Mouse (Mus musculus) liver, embryonic 14.5 days (tissue): ENCODE data around the gene Lrrc1. TPM values are rescaled to one million over a fixed set of nuclear protein-coding genes. Genes with fewer than 3 reads are reported as not detected.

ENCODE experiments used
- ATAC-seq: fragments of 200-750 bp; cut with Nextera tagmentation; 2 replicates; pipeline ENCODE4 v1.8.0; 2017; ENCODE audit warnings: moderate number of reproducible peaks, mild to moderate bottlenecking, moderate library complexity; ENCODE audit not compliant: insufficient read depth
- DNase-seq, 3 experiments: peaks; one replicate each; pipeline ENCODE4 v3.0.0-alpha.2; 2012 to 2013; ENCODE audit warnings: low read depth in 3 of 3, low spot score in 3 of 3
- H3K27ac ChIP-seq: fragments of 300-500 bp; sonication (generic); 2 replicates; pipeline ENCODE4 v1.5.1; 2014; ENCODE audit warnings: moderate library complexity, mild to moderate bottlenecking, control low read depth, inconsistent platforms
- H3K27me3 ChIP-seq: fragments of 300-500 bp; sonication (generic); 2 replicates; pipeline ENCODE4 v1.6.1; 2014; ENCODE audit warnings: mild to moderate bottlenecking, low read length, moderate library complexity; ENCODE audit not compliant: control insufficient read depth, insufficient read depth
- H3K36me3 ChIP-seq: fragments of 300-500 bp; sonication (generic); replicated peaks from 2 replicates; pipeline ENCODE4 v1.6.1; 2014; ENCODE audit warnings: low read depth; ENCODE audit not compliant: control insufficient read depth, insufficient read depth
- H3K4me1 ChIP-seq, 2 experiments: fragments of 200-500 bp in 1 of 2; fragments of 300-500 bp in 1 of 2; sonication (generic) in 1 of 2; replicated peaks; 2 replicates each; pipeline ENCODE4 v1.6.1; 2012 to 2014; ENCODE audit warnings: antibody characterized with exemption in 1 of 2, inconsistent platforms in 1 of 2, low read length in 1 of 2; ENCODE audit not compliant: control insufficient read depth in 2 of 2, insufficient read depth in 2 of 2
- H3K4me2 ChIP-seq: fragments of 300-500 bp; sonication (generic); 2 replicates; pipeline ENCODE4 v1.6.1; 2014; ENCODE audit warnings: low read depth, mild to moderate bottlenecking, control low read depth, moderate library complexity
- H3K4me3 ChIP-seq, 2 experiments: fragments of 200-500 bp in 1 of 2; fragments of 300-500 bp in 1 of 2; sonication (generic) in 1 of 2; 2 replicates each; pipeline ENCODE4 v1.5.1; 2012 to 2014; ENCODE audit warnings: low read depth in 2 of 2, low read length in 2 of 2, mild to moderate bottlenecking in 2 of 2, control low read depth in 1 of 2, inconsistent platforms in 1 of 2, moderate library complexity in 1 of 2; ENCODE audit not compliant: insufficient read depth in 1 of 2
- H3K9ac ChIP-seq: fragments of 300-500 bp; sonication (generic); replicated peaks from 2 replicates; pipeline ENCODE4 v1.6.1; 2014; ENCODE audit warnings: mild to moderate bottlenecking, control low read depth, moderate library complexity
- H3K9me3 ChIP-seq: fragments of 300-500 bp; sonication (generic); 2 replicates; pipeline ENCODE4 v1.6.1; 2016; ENCODE audit warnings: low read length, mixed read lengths; ENCODE audit not compliant: control insufficient read depth
- CTCF ChIP-seq: IDR thresholded peaks from 2 replicates; pipeline ENCODE4 v1.5.1; 2016; ENCODE audit warnings: antibody characterized with exemption, low read depth, control low read depth
- EP300 ChIP-seq: IDR thresholded peaks from 2 replicates; pipeline ENCODE4 v1.6.1; 2016; ENCODE audit warnings: antibody characterized with exemption, low read depth
- WGBS: fragments of 180-500 bp; shearing (Covaris S2); extraction: QIAGEN DNeasy Blood & Tissue Kit; methylation state at CpG from one replicate; pipeline ENCODE4 v1.1.7; 2014; ENCODE audit not compliant: insufficient replicate concordance; 5-methylcytosine and 5-hydroxymethylcytosine counted together
- polyA plus RNA-seq, 2 experiments: library from polyadenylated mRNA; depleted of rRNA in 1 of 2; stranded (reverse) in 1 of 2; unstranded in 1 of 2; fragments of >200 nt; fragmentation: Nextera tagmentation in 1 of 2; extraction: Ambion mirVana in 1 of 2; gene quantifications; 2 replicates each; pipeline versions ENCODE4 v1.2.1 to v1.2.3; 2012 to 2014

Gene Lrrc1
- polyA plus RNA-seq, 2 experiments, result 3.1 to 3.2 TPM

DNA sequence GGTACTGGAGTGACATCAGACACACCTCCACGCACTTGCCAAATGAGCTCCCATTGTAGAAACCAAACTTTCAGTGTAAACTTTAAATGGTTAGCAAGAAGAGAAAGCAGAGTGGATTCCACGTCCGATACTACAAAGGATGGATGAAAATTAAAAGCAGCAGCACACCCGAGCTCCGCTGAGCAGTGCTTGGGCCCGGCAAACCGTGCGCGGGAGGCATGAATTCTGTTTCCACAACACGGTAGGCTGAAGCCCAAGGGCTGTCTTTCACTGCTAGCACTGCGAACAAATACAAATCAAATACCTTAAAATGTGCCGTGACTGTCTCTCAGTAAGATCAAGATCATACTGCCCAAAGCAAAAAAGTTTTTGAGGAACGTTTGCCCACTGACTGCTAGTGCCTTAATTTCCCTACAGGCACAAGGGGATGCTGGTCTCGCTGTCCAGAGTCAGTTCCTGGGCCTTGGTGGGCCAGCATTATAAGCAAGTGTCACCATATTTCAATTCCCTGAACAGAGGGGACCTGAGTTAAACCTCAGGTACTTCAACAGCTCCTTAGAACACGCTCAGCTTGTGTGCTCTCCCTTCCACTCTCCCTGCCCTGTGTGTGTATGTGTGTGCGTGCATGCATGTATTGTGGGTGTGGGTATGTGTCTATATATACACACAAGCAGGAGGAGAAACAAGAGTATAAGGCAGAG, 18.9 kb downstream of the Lrrc1 start:
- Histone ChIP-seq H3K9ac (no peak overlapping the region), H3K27ac (no peak overlapping the region), H3K27me3 (no peaks in the 10 kb centered on the region), H3K36me3 (no peaks in the 10 kb centered on the region), H3K4me3 (no peak overlapping the region), H3K4me1 (peaks cover 0 to 20% of the 10 kb centered on the region in 2 experiments; a peak in 2 of 4 replicates), H3K9me3 (no peaks in the 10 kb centered on the region), H3K4me2 (no peak overlapping the region)
- no peak for DNase-seq
- no peak for ATAC-seq
- TF ChIP-seq EP300, result no peak
- no peak for TF ChIP-seq CTCF
- WGBS, result 75% methylated on average over 16 of the region's 16 CpGs

GRCm38 (mm10) chr9:77523793-77524192, 20.9 kb downstream of the Lrrc1 start:
- TF ChIP-seq CTCF (no peak), EP300 (no peak)
- Histone ChIP-seq H3K4me1 (peaks cover 0 to 15% of the 10 kb centered on the region in 2 experiments; a peak in 2 of 4 replicates), H3K27ac (no peak overlapping the region), H3K9me3 (no peaks in the 10 kb centered on the region), H3K36me3 (no peaks in the 10 kb centered on the region), H3K4me2 (no peak overlapping the region), H3K9ac (no peak overlapping the region), H3K27me3 (no peaks in the 10 kb centered on the region), H3K4me3 (no peak overlapping the region)
- DNase-seq (no peak), ATAC-seq (no peak)
- 68% methylated on average over 4 of the region's 4 CpGs for WGBS

DNA sequence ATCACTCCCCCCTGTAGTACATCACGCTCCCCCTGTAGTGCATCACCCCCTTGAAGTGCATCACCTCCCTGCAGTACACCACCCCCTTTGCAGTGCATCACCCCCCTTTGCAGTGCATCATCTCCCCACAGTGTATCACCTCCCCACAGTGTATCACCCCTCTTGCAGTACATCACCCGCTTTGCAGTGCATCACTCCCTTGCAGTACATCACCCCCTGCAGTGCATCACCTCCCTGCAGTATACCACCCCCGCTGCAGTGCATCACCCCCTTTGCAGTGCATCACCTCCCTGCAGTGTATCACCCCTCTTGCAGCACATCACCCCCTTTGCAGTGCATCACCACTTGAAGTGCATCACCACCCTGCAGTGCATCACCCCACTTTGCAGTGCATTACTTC, 22.2 kb downstream of the Lrrc1 start:
- ATAC-seq (no peak), DNase-seq (no peak)
- no peak overlapping the region for H3K4me3 ChIP-seq
- 67% methylated on average over 3 of the region's 3 CpGs for WGBS
- no peaks in the 10 kb centered on the region for H3K9me3 ChIP-seq
- no peaks in the 10 kb centered on the region for H3K36me3 ChIP-seq
- TF ChIP-seq EP300, result no peak
- TF ChIP-seq CTCF, result no peak
- H3K4me1 ChIP-seq, result peaks cover 0 to 10% of the 10 kb centered on the region in 2 experiments; a peak in 2 of 4 replicates
- no peak overlapping the region for H3K9ac ChIP-seq
- H3K4me2 ChIP-seq, result no peak overlapping the region
- H3K27me3 ChIP-seq, result no peaks in the 10 kb centered on the region
- H3K27ac ChIP-seq, result no peak overlapping the region

DNA sequence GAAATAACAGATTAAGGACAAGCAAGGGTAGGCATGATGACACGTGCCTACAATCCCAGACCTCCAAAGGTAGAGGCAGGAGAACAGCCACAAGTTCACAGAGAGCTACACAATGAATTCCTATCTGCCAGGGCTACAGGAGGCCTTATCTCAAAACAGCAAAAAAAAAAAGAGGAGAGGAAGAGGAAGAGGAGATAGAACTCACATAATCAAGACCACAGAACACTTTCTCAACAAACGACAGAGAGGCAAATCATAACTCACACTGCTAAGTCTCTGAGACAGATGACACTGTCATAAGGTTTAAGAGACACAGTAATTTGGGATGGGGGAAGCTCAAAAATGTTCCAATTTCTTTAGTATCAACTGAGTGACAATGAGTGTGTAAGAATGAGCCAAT, 25.5 kb downstream of the Lrrc1 start:
- H3K27me3 ChIP-seq, result no peaks in the 10 kb centered on the region
- H3K9ac ChIP-seq, result no peak overlapping the region
- ATAC-seq (no peak), DNase-seq (no peak)
- no peak overlapping the region for H3K4me2 ChIP-seq
- 12% methylated on average over 2 of the region's 2 CpGs for WGBS
- no peak overlapping the region for H3K4me3 ChIP-seq
- no peaks in the 10 kb centered on the region for H3K36me3 ChIP-seq
- TF ChIP-seq EP300 (no peak), CTCF (no peak)
- no peaks in the 10 kb centered on the region for H3K9me3 ChIP-seq
- H3K27ac ChIP-seq, result no peak overlapping the region
- H3K4me1 ChIP-seq, result peaks cover 0 to 7% of the 10 kb centered on the region in 2 experiments; a peak in 2 of 4 replicates

DNA sequence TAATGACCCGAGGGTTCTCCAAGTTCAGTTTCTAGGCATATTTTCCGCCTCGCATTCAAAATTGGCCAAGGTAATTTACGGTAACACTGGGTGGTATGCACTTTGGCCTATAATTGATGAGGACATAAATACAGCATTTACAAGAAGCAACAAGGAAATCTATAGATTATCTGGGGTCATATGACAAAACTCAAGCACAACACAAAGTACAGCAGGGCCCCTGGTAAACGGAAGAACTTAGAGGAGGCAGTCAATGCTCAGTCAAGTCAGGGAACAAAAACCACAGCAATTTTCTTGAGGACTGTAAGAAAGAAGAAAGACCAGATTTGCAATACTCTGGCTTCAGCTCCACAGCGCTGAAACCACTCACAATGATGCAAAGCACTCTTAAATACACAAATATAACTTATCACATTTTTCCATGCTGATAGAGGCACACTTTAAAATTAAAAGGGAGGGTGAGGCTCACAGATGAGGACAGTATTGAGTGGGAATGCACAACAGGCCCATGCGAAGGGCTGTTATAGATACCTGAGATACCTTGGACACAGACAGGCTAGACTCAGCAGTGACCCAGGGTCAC, 27.8 kb downstream of the Lrrc1 start:
- DNase-seq (no peak), ATAC-seq (no peak)
- Histone ChIP-seq H3K27me3 (no peaks in the 10 kb centered on the region), H3K4me3 (no peak overlapping the region), H3K9ac (no peak overlapping the region), H3K4me1 (peaks cover 0 to 7% of the 10 kb centered on the region in 2 experiments; a peak in 2 of 4 replicates), H3K4me2 (no peak overlapping the region), H3K9me3 (no peaks in the 10 kb centered on the region), H3K27ac (no peak overlapping the region), H3K36me3 (no peaks in the 10 kb centered on the region)
- no peak for TF ChIP-seq CTCF
- TF ChIP-seq EP300, result no peak
- 67% methylated on average over 7 of the region's 7 CpGs for WGBS
